Mouse (Mus musculus): ENCODE measurements around the gene Tsr1.

The Tsr1 gene

DNA sequence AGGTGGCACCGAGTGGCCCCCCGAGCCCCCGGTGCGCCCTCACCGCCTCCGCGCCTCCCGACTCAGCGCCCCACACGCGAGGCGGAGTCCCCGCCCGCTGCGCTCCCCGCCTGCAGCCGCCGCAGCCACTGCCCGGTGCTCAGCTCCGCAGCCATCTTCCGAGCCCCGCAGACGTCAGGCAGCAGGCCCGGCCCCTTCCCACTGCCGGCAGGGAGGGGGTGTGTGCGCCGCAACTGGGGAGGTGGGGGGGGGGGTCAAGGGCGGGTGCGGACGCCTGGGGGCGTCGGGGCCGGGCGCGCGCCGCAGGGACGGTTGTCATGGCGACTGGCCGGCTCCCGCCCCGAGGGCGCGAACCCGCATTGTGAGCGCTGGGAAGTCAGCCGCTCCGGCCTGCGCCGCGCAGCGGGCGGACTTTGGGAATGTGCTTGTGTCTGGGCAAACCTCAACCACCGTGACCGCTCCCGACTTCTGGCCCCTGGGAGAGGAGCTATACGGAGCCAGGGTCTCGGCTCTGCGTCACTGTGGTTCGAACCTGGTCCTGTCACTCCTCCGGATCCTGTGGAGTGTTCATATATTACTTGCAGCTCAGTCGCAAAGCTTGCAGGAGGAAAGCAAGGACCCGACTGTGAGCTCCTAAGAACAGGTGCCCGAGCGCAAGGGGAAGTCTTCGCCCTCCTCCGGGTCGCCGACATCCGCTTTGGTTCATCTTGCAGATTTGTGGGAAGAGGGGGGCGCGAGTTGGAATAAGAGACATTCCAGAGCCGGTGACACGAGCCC is 782 bp upstream of the Tsr1 start, which contains the start of gene Sgsm2:
Gene Sgsm2, minus strand, starts transcription at position 160 of the 777 bp plus-strand sequence.
- in situ Hi-C loops (cut with MseI, MboI) = no loop called here

DNA sequence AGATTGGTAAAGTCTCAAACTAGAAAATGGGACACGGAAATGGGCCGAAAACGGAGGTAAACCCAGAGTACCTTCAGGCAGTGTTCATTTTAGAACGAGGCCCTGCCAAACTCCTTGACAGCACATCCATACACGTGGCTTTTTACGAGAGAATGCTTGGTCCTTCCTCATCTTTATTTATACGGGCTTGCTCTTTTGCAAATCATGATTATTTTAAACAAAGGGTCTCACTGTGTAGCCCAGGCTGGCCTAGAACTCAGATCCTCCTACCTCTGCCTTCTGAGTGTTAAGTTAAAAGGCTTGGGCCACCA is 601 bp downstream of the Tsr1 start:
- in situ Hi-C loops (cut with MseI, MboI) = no loop called here

DNA sequence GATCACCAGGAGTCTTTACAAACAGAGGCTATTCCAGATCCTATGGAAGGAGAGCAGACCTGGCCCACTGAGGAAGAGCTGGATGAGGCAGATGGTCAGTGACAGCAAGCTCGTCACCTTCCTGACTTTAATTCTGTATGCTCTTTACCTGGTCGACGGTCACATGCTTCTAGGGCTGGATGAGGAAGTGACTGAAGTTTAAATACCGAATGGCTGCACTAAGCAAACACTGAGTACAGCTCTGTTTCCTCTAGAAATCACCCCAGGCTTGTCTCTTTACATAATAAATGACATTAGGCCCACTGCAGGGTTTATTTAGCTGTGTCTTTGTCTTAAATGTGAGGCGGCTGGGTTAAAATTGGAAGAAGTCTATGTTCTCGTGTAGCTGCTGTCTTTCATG is 3.7 kb downstream of the Tsr1 start:
- in situ Hi-C loops (cut with MseI, MboI) = no loop called here

DNA sequence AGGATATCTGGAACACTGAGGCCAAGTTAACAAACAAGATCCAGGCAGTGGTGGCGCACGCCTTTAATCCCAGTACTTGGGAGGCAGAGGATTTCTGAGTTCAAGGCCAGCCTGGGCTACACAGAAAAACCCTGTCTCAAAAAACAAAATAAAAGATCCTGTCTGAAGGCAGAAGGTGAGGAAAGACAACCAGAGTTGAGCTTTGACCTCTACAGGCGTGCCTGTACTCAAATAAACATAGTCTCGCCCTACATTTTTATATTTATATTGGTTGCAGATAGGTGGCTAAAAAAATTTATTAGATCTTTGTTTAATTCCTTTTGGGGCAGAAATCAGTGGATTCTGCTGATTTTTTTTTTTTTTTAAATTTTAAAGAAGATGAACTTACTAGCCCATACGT is 4.5 kb downstream of the Tsr1 start:
- in situ Hi-C loops (cut with MseI, MboI) = no loop called here

DNA sequence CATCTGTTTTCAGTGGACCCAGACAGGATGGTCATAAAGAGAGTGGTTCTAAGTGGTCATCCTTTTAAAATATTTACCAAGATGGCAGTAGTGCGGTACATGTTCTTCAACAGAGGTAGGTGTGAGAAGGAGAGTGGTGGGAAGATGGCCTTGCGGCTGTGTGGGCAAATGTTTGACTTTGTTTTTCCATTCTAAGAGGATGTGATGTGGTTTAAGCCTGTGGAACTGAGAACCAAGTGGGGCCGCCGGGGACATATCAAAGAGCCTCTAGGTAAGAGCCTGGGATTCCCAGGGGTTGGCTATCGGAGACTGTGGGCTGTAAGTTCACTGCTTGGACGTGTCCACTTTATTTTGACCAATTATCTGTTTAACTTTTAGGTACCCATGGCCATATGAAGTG is 10.0 kb downstream of the Tsr1 start:
- in situ Hi-C loops (cut with MseI, MboI) = no loop called here

DNA sequence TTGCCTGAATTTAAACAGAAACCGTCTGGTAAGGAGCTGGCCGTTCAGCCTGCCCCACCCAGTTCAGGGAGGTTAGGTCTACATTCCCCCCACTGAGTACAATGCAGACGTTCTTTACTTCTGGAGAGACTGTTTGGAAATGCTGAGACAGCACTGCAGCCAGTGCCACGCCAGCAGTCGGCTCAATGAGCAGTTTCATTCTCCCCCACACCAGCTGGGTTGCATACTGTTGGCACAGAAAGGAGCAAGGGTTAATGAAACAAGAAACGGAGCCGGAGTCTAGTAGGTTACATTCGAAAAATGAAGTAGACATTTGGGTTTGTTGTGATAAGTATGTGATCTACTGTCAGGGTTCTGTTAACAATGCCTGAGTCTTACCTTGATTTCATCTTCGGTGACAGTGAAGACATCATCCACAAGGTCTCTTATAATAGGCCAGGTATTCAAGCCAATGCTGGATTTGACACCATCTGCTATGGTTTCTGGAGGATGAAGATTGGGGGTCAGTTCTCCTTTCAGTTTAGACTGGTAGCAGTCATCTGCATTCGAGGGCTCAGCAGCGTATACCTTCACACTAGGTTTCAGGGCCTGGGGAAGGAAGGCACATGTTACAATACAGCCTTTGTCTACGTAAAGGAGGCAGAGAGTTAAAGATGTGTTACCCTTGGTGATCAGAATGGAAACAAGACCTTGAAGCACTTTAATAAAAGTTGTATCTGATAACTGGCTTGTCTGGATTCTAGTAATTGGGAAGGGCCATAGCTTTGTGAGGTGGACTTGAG is 10.9 kb downstream of the Tsr1 start:
- in situ Hi-C loops (cut with MseI, MboI) = no loop called here

DNA sequence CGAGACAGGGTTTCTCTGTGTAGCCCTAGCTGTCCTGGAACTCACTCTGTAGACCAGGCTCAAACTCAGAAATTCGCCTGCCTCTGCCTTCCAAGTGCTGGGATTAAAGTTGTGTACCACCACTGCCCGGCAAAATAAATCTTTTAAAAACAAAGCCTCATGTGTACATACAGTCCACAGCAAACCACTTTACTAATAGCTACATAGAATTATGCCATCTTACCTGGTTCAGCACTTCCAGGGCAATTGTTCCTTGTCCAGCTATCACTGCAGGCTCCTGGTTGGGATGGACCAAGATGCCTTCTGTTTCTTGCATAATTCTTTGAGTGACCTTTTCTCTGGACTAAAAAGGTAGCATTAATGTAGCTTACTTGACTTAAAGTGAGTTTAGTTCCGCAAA is 12.1 kb downstream of the Tsr1 start:
- in situ Hi-C loops (cut with MseI, MboI) = no loop called here

DNA sequence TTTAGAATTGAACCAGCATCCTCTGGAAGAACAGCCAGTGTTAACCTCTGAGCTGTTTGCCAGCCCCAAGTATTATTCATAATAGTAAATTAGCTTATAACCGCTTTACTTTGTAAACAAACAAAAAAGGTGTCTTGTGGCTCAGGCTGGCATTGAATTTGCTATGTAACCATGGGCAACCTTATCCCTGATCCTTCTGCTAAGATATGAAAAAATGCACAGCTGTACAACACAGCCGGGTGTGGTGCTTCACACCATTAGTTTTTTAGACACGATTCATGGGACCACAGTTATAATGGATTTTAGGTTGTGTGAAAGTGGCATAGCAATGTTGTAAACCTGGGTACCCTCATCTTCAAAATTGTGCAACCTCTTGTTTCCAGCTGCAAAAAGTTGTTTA is 14.6 kb downstream of the Tsr1 start:
- in situ Hi-C loops (cut with MseI, MboI) = no loop called here

DNA sequence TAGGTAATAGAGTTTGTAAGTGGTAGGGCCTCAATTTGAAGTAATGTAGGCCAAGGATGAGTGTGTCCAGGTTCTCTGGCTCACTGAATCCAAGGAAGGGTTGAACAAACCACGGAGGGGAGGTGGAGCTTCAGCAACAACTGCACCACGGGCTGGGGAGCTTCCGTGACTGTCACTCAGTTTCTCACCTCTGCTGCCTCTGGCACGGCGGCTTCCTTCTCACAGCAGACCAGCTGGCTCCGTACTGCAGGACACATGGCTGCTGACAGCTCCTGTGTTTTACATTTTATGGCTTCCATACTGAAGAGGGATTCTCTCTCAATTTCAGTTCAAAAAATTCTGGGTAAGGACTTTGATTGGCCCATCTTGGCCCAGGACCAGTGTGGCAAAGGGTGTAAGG is 21.4 kb downstream of the Tsr1 start:
- in situ Hi-C loops (cut with MseI, MboI) = no loop called here

DNA sequence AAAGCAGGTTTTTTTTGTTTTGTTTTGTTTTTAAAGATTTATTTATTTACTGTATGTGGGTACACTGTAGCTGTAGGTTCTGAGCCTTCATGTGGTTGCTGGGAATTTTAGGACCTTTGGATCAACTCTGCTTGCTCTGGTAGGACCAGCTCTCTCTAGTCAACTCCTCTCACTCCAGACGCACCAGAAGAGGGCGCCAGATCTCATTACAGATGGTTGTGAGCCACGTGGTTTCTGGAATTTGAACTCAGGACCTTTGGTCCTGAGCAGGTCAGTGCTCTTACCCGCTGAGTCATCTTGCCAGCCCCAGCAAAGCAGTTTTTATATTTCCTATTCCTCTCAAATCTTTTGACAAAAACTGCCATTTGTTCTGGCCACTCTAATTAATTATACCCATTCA is 26.3 kb downstream of the Tsr1 start:
- in situ Hi-C loops (cut with MseI, MboI) = no loop called here

DNA sequence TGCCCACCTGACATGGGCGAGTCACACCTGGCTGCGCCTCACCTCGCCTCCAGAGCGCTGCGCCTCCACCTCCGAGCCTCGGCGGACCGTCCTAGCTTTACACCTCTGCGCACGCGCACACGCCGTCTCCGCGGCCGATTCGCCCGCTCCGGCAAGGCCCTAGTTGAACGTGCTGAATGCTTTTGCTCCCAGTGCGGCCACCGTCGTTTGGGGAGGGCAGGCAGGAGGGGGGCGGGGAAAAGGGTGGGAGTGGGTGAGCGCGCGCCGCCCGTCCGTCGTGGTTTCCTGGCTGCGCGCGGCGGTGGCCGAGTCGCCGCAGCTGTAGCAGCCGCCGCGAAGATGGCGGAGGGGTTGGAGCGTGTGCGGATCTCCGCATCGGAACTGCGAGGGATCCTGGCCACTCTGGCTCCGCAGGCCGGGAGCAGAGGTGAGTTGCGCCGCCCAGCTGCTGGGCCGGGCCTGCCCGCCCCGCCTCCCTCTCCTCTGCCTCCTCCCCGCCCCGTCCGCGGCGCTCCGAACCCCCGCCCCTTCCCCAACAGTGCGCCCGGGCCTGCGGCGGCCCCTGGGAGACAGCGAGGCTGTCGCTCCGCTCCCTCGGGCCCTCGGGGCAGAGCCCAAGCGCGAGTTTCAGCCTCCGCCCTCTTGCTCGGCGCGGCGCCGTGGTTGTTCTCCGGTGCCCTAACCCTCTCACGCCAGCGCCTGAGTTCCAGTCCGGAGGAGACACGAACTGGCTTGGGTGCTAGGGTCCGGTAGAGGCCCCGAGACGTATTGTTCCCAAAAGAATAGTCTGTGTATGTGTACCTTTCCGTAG is 27.9 kb downstream of the Tsr1 start, which contains the start of the genes Smg6 and Srr:
Gene Smg6, plus strand, starts transcription at position 247 of the 811 bp plus-strand sequence.
Gene Srr, minus strand, starts transcription at position 372 of the 811 bp plus-strand sequence.
- in situ Hi-C loops (cut with MseI, MboI) = no loop called here

DNA sequence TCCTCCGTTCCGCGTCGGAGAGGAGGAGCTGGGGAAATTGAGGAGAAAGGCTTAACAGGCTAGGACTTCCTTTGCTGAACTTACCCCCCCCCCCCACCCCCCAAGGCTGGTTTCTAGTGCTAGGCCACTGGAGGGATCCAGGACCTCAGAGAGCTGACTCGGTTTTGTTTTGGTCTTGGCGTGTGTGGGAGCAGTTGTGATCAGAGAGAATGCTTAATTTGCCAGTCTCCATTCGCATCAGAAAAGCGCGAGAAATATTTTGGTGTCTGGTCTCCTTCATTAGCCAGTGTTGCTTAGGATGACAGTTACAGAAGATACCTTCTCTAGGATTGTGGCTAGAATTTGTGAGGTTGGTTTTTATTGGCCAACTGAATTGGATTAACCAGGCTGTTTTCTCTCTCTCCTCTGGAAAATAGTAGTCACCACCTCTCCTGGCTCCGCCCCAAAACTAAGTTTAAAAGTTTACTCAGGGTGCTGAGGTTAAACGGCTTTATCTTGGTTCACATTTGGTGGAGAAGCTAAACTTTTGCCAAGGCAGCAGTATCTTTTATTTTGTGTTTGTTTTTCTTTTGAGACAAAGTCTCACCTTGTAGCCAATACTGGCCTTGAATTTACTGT is 28.6 kb downstream of the Tsr1 start:
- in situ Hi-C loops (cut with MseI, MboI) = no loop called here

DNA sequence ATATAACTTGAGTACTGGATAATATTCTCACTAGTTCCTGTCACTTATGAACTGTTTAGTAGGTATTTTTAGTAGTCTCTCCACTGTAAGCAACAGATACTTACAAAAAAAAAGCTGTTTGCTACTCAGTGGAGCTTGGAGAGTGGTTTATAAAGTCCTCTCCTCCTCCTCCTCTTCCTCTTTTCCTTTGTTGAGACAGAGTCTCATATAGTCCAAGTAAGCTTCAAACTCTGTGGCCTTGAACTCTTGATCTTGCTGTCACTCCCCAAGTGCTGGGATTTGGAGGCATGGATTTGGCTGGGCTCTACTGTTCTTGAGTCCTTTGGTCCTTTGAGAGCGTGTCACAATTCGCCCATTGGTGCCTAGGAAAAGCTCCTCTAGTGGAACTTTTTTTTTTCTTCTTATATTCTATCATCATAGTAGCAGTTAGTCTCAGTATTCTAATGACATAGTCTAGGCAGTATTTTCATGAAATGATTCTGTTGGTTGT is 29.4 kb downstream of the Tsr1 start:
- in situ Hi-C loops (cut with MseI, MboI) = no loop called here

DNA sequence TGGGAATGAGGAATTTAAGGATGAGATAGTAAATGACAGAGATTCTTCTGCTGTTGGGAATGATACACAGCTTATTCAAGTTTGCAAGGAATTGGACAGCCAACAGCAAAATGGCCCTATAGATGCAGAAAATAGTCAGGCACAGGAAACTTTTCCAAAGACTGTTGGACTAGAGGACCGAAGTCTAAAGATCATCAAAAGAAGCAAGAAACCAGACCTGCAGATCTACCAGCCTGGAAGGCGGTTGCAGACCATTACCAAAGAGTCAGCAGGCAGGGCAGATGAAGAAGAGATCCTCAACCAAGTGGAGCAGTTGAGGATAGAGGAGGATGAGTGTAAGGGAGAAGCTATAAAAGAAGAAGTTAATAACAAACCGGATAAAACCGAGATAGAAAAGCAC is 31.2 kb downstream of the Tsr1 start:
- in situ Hi-C loops (cut with MseI, MboI) = no loop called here

DNA sequence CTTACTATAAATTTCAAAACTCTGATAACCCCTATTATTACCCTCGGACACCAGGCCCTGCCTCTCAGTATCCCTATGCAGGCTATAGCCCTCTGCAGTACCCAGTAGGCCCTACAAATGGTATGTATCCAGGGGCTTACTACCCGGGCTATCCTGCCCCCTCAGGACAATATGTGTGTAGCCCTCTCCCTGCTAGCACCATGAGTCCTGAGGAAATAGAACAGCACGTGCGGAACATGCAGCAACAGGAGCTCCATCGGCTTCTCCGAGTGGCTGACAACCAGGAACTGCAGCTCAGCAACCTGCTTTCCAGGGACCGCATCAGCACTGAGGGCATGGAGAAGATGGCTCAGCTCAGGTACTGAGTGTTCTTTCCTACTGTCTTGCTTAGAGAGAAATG is 32.5 kb downstream of the Tsr1 start:
- in situ Hi-C loops (cut with MseI, MboI) = no loop called here

DNA sequence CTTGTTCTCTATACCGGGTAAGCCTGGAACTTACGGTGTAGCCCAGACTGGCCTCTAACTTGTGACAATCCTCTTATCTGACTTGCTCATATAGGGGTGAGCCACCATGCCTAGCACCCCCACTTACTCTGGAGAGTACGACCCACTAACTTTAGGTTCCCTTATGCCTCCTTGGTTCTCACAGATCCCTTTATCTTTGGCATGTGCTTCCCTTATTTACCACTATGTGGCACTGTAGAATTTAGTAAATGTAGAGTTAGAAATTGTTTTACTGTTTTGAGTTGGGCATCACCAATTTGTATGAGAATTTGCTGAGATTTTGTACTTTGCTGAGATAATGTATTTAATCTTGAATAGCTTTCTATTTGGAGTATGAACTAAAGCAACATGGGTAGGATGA is 48.5 kb downstream of the Tsr1 start:
- in situ Hi-C loops (cut with MseI, MboI) = no loop called here

DNA sequence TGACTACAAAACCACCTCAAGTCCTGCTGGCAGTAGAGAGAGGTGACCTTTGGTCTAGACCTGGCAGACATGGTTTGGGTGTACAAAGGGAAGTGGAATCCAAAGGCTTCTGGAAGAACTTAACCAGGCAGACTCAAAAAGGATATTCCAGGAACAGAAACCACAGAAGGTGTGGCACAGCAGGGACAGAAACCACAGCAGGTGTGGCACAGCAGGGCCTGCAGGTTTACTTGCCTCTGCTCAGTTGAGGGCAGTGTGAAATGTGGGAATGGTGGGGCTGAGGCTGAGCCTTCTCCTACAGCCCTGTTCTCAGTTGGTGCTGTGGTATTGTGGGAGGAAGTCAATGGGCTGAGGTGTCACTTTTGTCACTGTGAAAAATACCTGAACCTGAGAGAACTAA is 57.0 kb downstream of the Tsr1 start:
- in situ Hi-C loops (cut with MseI, MboI) = no loop called here

DNA sequence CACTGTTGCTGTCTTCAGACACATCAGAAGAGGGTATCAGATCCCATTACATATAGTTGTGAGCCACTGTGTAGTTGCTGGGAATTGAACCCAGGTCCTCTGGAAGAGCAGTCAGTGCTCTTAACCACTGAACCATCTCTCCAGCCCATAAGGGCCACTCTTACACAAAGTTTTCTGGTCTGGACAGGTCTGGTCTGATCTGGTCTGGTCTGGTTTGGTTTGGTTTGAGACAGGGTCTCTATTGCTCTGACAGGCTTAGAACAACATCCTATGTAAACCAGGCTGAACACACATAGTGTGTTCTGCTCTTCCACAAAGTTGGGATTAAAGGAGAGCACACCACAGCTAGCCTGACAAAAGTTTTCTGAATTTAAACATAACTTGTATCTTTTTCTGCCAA is 58.1 kb downstream of the Tsr1 start:
- in situ Hi-C loops (cut with MseI, MboI) = no loop called here

DNA sequence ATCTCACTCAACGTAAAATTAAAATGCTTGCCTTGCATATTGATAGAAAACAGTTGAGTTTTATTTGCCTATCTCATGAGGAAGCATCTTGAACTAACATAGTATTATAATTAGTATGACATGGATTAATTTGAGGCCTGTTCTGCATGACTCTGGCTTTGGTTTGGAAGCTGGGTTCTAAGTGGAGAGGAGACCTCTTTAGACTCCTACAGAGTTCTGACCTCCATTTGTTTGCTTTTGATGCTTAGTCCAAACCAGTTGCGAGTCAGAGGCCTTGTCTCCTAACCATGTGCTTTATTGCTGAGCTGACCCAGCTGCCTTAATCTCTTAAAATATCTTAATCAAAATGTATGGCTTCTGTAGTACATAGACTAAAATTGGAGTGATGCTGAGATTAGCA is 59.7 kb downstream of the Tsr1 start:
- in situ Hi-C loops (cut with MseI, MboI) = no loop called here
